Mouse (Mus musculus) CH12.LX (cell line): Measurements from ENCODE around the gene Cercam. TPM values are rescaled to one million over a fixed set of nuclear protein-coding genes. Genes with fewer than 3 reads are reported as not detected.

Source experiments
- DNase-seq: peaks from one replicate; pipeline ENCODE4 v3.0.0-alpha.2; 2013; ENCODE audit errors: extremely low read depth
- H3K27ac ChIP-seq: 2 replicates; pipeline ENCODE4 v1.5.1; 2012; ENCODE audit warnings: low read depth, mild to moderate bottlenecking, control low read depth, moderate library complexity; ENCODE audit not compliant: insufficient read depth
- H3K27me3 ChIP-seq: replicated peaks from 2 replicates; pipeline ENCODE3; 2012; ENCODE audit warnings: inconsistent platforms
- H3K36me3 ChIP-seq, 2 experiments: replicated peaks in 1 of 2; 2 replicates each; pipeline versions ENCODE3 to v1.6.1; 2012; ENCODE audit warnings: inconsistent platforms in 1 of 2, low read length in 1 of 2, mild to moderate bottlenecking in 1 of 2, mixed read lengths in 1 of 2, moderate library complexity in 1 of 2; ENCODE audit not compliant: control insufficient read depth in 1 of 2, insufficient read depth in 1 of 2
- H3K4me1 ChIP-seq, 2 experiments: 2 replicates each; pipeline ENCODE4 v1.6.1; 2012; ENCODE audit warnings: inconsistent platforms in 1 of 2, moderate library complexity in 1 of 2; ENCODE audit not compliant: insufficient read depth in 2 of 2, control insufficient read depth in 1 of 2
- H3K4me2 ChIP-seq: 2 replicates; pipeline ENCODE4 v1.6.1; 2012; ENCODE audit warnings: low read depth, mild to moderate bottlenecking, control low read depth; ENCODE audit not compliant: poor library complexity, insufficient read depth, severe bottlenecking
- H3K4me3 ChIP-seq, 3 experiments: fragments of 150-350 bp in 1 of 3; sonication (generic) in 1 of 3; replicated peaks in 1 of 3; 2 replicates each; pipeline versions ENCODE3 to v1.5.1; 2011 to 2012; ENCODE audit warnings: low read depth in 2 of 3, low read length in 2 of 3, mild to moderate bottlenecking in 2 of 3, moderate library complexity in 2 of 3, control low read depth in 1 of 3, improper control_type of control experiment in 1 of 3, inconsistent platforms in 1 of 3, mixed read lengths in 1 of 3; ENCODE audit not compliant: poor library complexity in 1 of 3
- H3K79me2 ChIP-seq: replicated peaks from 2 replicates; pipeline ENCODE4 v1.6.1; 2012; ENCODE audit warnings: mild to moderate bottlenecking, moderate library complexity; ENCODE audit not compliant: control insufficient read depth, poor library complexity, insufficient read depth, severe bottlenecking; ENCODE audit errors: extremely low read depth
- H3K9ac ChIP-seq: 2 replicates; pipeline ENCODE4 v1.6.1; 2012; ENCODE audit warnings: low read depth, mild to moderate bottlenecking, control low read depth, moderate library complexity; ENCODE audit not compliant: insufficient read depth
- H3K9me3 ChIP-seq: replicated peaks from 2 replicates; pipeline ENCODE3; 2012; ENCODE audit warnings: low read length, inconsistent platforms, mixed read lengths
- BHLHE40 ChIP-seq: IDR thresholded peaks from 2 replicates; pipeline ENCODE4 v1.6.1; 2011; ENCODE audit warnings: mild to moderate bottlenecking, low read depth, low read length, improper control_type of control experiment
- CHD1 ChIP-seq: IDR thresholded peaks from 2 replicates; pipeline ENCODE4 v1.6.1; 2012; ENCODE audit warnings: low read depth, low read length, improper control_type of control experiment, inconsistent platforms
- CHD2 ChIP-seq: IDR thresholded peaks from 2 replicates; pipeline ENCODE4 v1.6.1; 2011; ENCODE audit warnings: low read length, improper control_type of control experiment
- CTCF ChIP-seq, 2 experiments: IDR thresholded peaks in 1 of 2; conservative IDR thresholded peaks in 1 of 2; 2 replicates each; pipeline ENCODE4 v1.5.1; 2011 to 2012; ENCODE audit warnings: low read depth in 2 of 2, low read length in 2 of 2, improper control_type of control experiment in 1 of 2, inconsistent platforms in 1 of 2, mild to moderate bottlenecking in 1 of 2, moderate library complexity in 1 of 2
- E2F4 ChIP-seq: IDR thresholded peaks from 2 replicates; pipeline ENCODE4 v1.6.1; 2011; ENCODE audit warnings: low read depth, low read length, improper control_type of control experiment; ENCODE audit not compliant: insufficient replicate concordance
- ELF1 ChIP-seq: IDR thresholded peaks from 2 replicates; pipeline ENCODE4 v1.6.1; 2014; ENCODE audit warnings: low read depth, mild to moderate bottlenecking, inconsistent platforms, low read length, improper control_type of control experiment
- ETS1 ChIP-seq: conservative IDR thresholded peaks from 2 replicates; pipeline ENCODE4 v1.6.1; 2012; ENCODE audit warnings: low read depth, mild to moderate bottlenecking, inconsistent platforms, low read length, improper control_type of control experiment, moderate library complexity
- GABPA ChIP-seq: IDR thresholded peaks from 2 replicates; pipeline ENCODE4 v1.6.1; 2012; ENCODE audit warnings: low read depth, low read length, improper control_type of control experiment, inconsistent platforms; ENCODE audit not compliant: insufficient replicate concordance
- HCFC1 ChIP-seq: IDR thresholded peaks from 2 replicates; pipeline ENCODE4 v1.6.1; 2012; ENCODE audit warnings: low read depth, mild to moderate bottlenecking, inconsistent platforms, low read length, improper control_type of control experiment
- IRF4 ChIP-seq: IDR thresholded peaks from 2 replicates; pipeline ENCODE4 v1.6.1; 2014; ENCODE audit warnings: low read depth, mild to moderate bottlenecking, inconsistent platforms, low read length, improper control_type of control experiment
- MAFK ChIP-seq: IDR thresholded peaks from 2 replicates; pipeline ENCODE4 v1.6.1; 2011; ENCODE audit warnings: low read length, improper control_type of control experiment; ENCODE audit not compliant: insufficient replicate concordance
- MAX ChIP-seq: IDR thresholded peaks from 2 replicates; pipeline ENCODE4 v1.6.1; 2011; ENCODE audit warnings: low read length, improper control_type of control experiment
- MEF2A ChIP-seq: IDR thresholded peaks from 2 replicates; pipeline ENCODE4 v1.6.1; 2014; ENCODE audit warnings: low read depth, mild to moderate bottlenecking, inconsistent platforms, low read length, improper control_type of control experiment, borderline replicate concordance
- NELFE ChIP-seq: IDR thresholded peaks from 2 replicates; pipeline ENCODE4 v1.6.1; 2011; ENCODE audit warnings: low read depth, low read length, improper control_type of control experiment
- NRF1 ChIP-seq: IDR thresholded peaks from 2 replicates; pipeline ENCODE4 v1.6.1; 2014; ENCODE audit warnings: low read depth, mild to moderate bottlenecking, inconsistent platforms, low read length, improper control_type of control experiment, moderate library complexity
- POLR2A ChIP-seq: IDR thresholded peaks from 2 replicates; pipeline ENCODE4 v1.6.1; 2011; ENCODE audit warnings: low read depth, mild to moderate bottlenecking, improper control_type of control experiment, low read length
- POLR2AphosphoS2 ChIP-seq: IDR thresholded peaks from 2 replicates; pipeline ENCODE4 v1.6.1; 2011; ENCODE audit warnings: low read depth, low read length, improper control_type of control experiment
- RCOR1 ChIP-seq: conservative IDR thresholded peaks from 2 replicates; pipeline ENCODE4 v1.6.1; 2012; ENCODE audit warnings: low read depth, mild to moderate bottlenecking, inconsistent platforms, low read length, improper control_type of control experiment
- SIN3A ChIP-seq: IDR thresholded peaks from 2 replicates; pipeline ENCODE4 v1.6.1; 2012; ENCODE audit warnings: low read length, improper control_type of control experiment, inconsistent platforms
- TBP ChIP-seq: conservative IDR thresholded peaks from 2 replicates; pipeline ENCODE4 v1.6.1; 2011; ENCODE audit warnings: low read depth, low read length, improper control_type of control experiment
- TCF12 ChIP-seq: IDR thresholded peaks from 2 replicates; pipeline ENCODE4 v1.6.1; 2014; ENCODE audit warnings: low read depth, mild to moderate bottlenecking, inconsistent platforms, low read length, improper control_type of control experiment
- UBTF ChIP-seq: IDR thresholded peaks from 2 replicates; pipeline ENCODE4 v1.6.1; 2012; ENCODE audit warnings: low read depth, mild to moderate bottlenecking, inconsistent platforms, low read length, improper control_type of control experiment, moderate library complexity
- USF1 ChIP-seq: IDR thresholded peaks from 2 replicates; pipeline ENCODE4 v1.6.1; 2014; ENCODE audit warnings: low read depth, mild to moderate bottlenecking, inconsistent platforms, low read length, improper control_type of control experiment
- ZC3H11A ChIP-seq: IDR thresholded peaks from 2 replicates; pipeline ENCODE4 v1.6.1; 2012; ENCODE audit warnings: low read depth, mild to moderate bottlenecking, inconsistent platforms, low read length, improper control_type of control experiment
- ZKSCAN1 ChIP-seq: IDR thresholded peaks from 2 replicates; pipeline ENCODE4 v1.6.1; 2012; ENCODE audit warnings: low read depth, inconsistent platforms, low read length, improper control_type of control experiment, borderline replicate concordance
- dilution Hi-C: fragments of 300-500 bp; cut with MboI; formaldehyde crosslinking; loops from 2 replicates; pipeline ENCODE4 v1.14.3; 2020; ENCODE audit warnings: low sequenced_read_pairs; ENCODE audit not compliant: extremely low pct_unique_long_range_greater_than_20kb, extremely low pct_ligation_motif_present
- in situ Hi-C: fragments of 300-500 bp; cut with MboI; formaldehyde crosslinking; loops from 3 replicates; pipeline ENCODE4 v1.14.3; 2019; ENCODE audit warnings: low sequenced_read_pairs, low pct_ligation_motif_present, low pct_unique_long_range_greater_than_20kb, mixed read lengths
- polyA plus RNA-seq: library from polyadenylated mRNA; unstranded; fragments of >175 nt; gene quantifications from 2 replicates; pipeline ENCODE4 v1.2.1, GENCODE M21; 2012; ENCODE audit warnings: low read depth; ENCODE audit not compliant: insufficient read length
- total RNA-seq, 2 experiments: library from RNA; depleted of rRNA; stranded (reverse); fragments of 300-350 nt in 1 of 2; fragments of >200 nt in 1 of 2; gene quantifications; 2 replicates each; pipeline ENCODE4 v1.2.3; 2012 to 2014

Gene Cercam
- total and polyA plus RNA-seq, 3 experiments, result 3.0 to 6.1 (median 3.7) TPM

DNA sequence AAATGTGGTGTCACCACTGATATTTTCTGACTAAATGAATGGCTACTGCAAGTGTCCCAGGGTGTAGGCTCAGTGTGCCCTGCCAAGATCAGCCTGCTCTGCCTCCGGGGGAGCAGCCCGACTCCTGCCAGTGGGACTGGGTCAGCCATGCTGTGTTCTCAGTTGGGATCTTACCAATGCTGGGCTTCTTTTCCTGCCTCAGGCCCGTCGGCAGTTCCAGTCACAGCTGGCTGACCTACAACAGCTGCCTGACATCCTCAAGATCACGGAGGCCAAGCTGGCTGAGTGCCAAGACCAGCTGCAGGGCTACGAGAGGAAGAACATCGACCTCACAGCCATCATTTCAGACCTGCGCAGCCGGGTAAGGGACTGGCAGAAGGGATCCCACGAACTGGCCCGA, 53.0 kb downstream of the Cercam start:
- Histone ChIP-seq H3K36me3 (peaks cover 70 to 89% of the 10 kb centered on the region in 2 experiments), H3K4me3 (no peak overlapping the region), H3K4me1 (peaks cover 4 to 15% of the 10 kb centered on the region in 2 experiments; a peak in 2 of 4 replicates), H3K9me3 (no peaks in the 10 kb centered on the region), H3K4me2 (no peak overlapping the region), H3K27me3 (no peaks in the 10 kb centered on the region), H3K27ac (0 out of 2 replicates have a peak overlapping the region, but pooled peaks have one; percentile 2), H3K79me2 (no peaks in the 10 kb centered on the region), H3K9ac (no peak overlapping the region)
- peak; percentile 47 for DNase-seq
- in situ Hi-C loops (loop anchor here (10.0 kb wide), 1 partner anchor 157 kb away; no protein-coding TSS in a partner anchor), dilution Hi-C loops (no loop called here)
- no peak for TF ChIP-seq ZKSCAN1
- TF ChIP-seq CTCF (conservative IDR thresholded peaks at IDR 0.05 in 1 of 2, IDR thresholded peaks at IDR 0.05 in 1 of 2; ENCODE audit: low read depth in 2 of 2, low read length in 2 of 2), result no peak
- TF ChIP-seq GABPA, result no peak
- no peak for TF ChIP-seq ETS1
- no peak for TF ChIP-seq MAFK
- no peak for TF ChIP-seq ZC3H11A
- TF ChIP-seq BHLHE40, result no peak
- TF ChIP-seq UBTF, result no peak
- no peak for TF ChIP-seq MAX
- TF ChIP-seq POLR2AphosphoS2, result no peak
- TF ChIP-seq ELF1, result no peak
- TF ChIP-seq TBP, result no peak
- no peak for TF ChIP-seq TCF12
- no peak for TF ChIP-seq NRF1
- no peak for TF ChIP-seq POLR2A
- TF ChIP-seq IRF4, result no peak

DNA sequence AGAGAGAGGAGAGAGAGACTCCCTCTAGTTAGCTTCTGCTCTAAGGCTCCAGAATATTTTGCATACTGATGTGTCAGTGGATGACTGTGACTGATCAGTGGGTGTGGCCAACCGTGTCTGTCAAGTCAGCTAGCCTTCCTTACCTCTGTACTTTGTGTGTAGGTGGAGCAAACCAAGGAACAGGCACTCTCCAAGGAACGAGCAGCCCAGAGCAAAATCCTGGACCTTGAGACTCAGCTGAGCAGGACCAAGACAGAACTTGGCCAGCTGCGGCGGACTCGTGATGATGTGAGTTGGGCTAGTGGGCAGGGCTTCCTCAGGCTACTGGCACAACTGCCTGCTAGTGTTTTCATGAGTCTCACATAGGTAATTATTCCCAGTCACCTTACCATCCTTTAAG, 57.6 kb downstream of the Cercam start:
- in situ Hi-C loops (loop anchor here (10.0 kb wide), 1 partner anchor 162 kb away; no protein-coding TSS in a partner anchor), dilution Hi-C loops (no loop called here)
- Histone ChIP-seq H3K79me2 (no peaks in the 10 kb centered on the region), H3K9me3 (no peaks in the 10 kb centered on the region), H3K9ac (no peak overlapping the region), H3K36me3 (peaks cover 71 to 91% of the 10 kb centered on the region in 2 experiments), H3K27ac (no peak overlapping the region), H3K4me1 (peaks cover 4 to 7% of the 10 kb centered on the region in 2 experiments; a peak in 2 of 4 replicates), H3K4me3 (no peak overlapping the region), H3K4me2 (no peak overlapping the region), H3K27me3 (no peaks in the 10 kb centered on the region)
- no peak for DNase-seq
- TF ChIP-seq GABPA (no peak), CTCF (conservative IDR thresholded peaks at IDR 0.05 in 1 of 2, IDR thresholded peaks at IDR 0.05 in 1 of 2; ENCODE audit: low read depth in 2 of 2, low read length in 2 of 2) (no peak), SIN3A (no peak), USF1 (no peak), RCOR1 (no peak), UBTF (no peak), CHD2 (no peak), NELFE (no peak), HCFC1 (no peak), BHLHE40 (no peak), TBP (no peak), MEF2A (no peak), TCF12 (no peak), CHD1 (no peak), E2F4 (no peak)
